Mouse (Mus musculus): Measurements from ENCODE around the gene Lrrfip2. TPM values are rescaled to one million over a fixed set of nuclear protein-coding genes. Genes with fewer than 3 reads are reported as not detected.

Lrrfip2 gene
- polyA plus RNA-seq, 1 experiment from 2014 or later = 41.8 TPM

DNA sequence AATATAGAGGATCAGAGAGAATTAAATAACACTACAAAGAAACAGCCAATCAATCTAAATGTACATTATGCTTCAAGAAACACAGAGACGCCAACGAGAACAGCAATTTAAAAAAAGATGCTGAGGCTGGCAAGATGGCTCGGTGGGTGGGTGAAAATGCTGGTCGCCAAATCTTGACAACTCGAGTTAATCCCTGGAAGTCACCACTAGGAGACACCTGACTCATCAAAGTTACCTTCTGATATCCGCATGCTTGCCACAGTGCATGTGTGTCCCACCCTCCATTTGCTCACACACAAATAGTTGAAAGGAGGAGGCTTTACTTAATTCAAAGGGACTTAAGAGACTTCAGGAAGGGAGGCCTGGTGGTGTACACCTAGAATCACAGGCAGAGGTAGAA is 128.2 kb downstream of the Lrrfip2 start:
- Histone ChIP-seq H3K36me3 (peaks cover 39% of the 10 kb centered on the region), H3K27ac (replicated peaks) (no peak overlapping the region), H3K9ac (replicated peaks) (no peak overlapping the region), H3K27me3 (no peaks in the 10 kb centered on the region), H3K9me3 (no peaks in the 10 kb centered on the region), H3K4me3 (no peak overlapping the region), H3K4me2 (replicated peaks) (no peak overlapping the region), H3K4me1 (no peaks in the 10 kb centered on the region)
- 76% methylated on average over 6 of the region's 6 CpGs for WGBS
- ATAC-seq (replicated peaks) = no peak

DNA sequence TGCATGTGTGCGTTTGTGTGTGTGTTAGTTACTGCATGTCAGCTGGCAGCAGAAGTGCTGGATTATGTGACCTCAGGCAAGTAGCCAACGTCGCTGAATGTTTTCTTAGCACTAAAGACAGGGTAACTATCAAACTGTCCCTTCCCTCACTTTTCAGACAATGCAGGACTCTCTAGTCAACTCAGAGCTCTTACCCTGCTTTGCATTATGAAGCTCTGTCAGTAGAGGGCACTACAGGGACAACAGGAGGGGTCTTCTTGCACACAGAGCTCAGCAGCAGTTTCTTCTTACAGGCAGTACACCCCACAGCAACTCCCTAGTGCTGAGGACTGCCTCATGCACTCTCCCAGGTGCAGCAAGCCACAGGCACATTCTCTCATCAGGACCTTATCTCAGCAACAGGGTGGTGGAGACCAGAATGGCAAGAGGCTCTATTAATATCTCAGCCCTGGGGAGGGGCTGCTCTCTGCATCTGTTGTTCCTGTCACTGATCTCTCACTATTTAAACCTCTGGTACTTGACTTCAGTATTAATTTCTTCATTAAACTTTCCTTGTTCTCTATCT is 130.4 kb downstream of the Lrrfip2 start:
- Histone ChIP-seq H3K9ac (replicated peaks) (no peak overlapping the region), H3K4me2 (replicated peaks) (no peak overlapping the region), H3K4me1 (no peaks in the 10 kb centered on the region), H3K9me3 (no peaks in the 10 kb centered on the region), H3K4me3 (no peak overlapping the region), H3K27me3 (no peaks in the 10 kb centered on the region), H3K27ac (replicated peaks) (no peak overlapping the region), H3K36me3 (peaks cover 41% of the 10 kb centered on the region)
- no peak for ATAC-seq (replicated peaks)
- WGBS = 87% methylated on average over 3 of the region's 3 CpGs

- Histone ChIP-seq H3K4me1 (no peaks in the 10 kb centered on the region), H3K4me3 (no peak overlapping the region), H3K27ac (replicated peaks) (no peak overlapping the region), H3K9ac (replicated peaks) (no peak overlapping the region), H3K36me3 (peaks cover 47% of the 10 kb centered on the region), H3K27me3 (no peaks in the 10 kb centered on the region), H3K4me2 (replicated peaks) (no peak overlapping the region), H3K9me3 (no peaks in the 10 kb centered on the region)
- ATAC-seq (replicated peaks) = no peak
- WGBS = 82% methylated on average over 7 of the region's 7 CpGs
These were observed 134.9 kb downstream of the Lrrfip2 start for GRCm38 (mm10) chr9:111252161-111252869.

- H3K27ac ChIP-seq (replicated peaks) = no peak overlapping the region
- no peak overlapping the region for H3K4me3 ChIP-seq
- no peaks in the 10 kb centered on the region for H3K4me1 ChIP-seq
- no peak overlapping the region for H3K9ac ChIP-seq (replicated peaks)
- H3K9me3 ChIP-seq = no peaks in the 10 kb centered on the region
- H3K4me2 ChIP-seq (replicated peaks) = no peak overlapping the region
- WGBS = 48% methylated on average over 1 of the region's 1 CpGs
- ATAC-seq (replicated peaks) = no peak
- H3K36me3 ChIP-seq = peaks cover 36% of the 10 kb centered on the region
- no peaks in the 10 kb centered on the region for H3K27me3 ChIP-seq
These were observed 143.1 kb downstream of the Lrrfip2 start for GRCm38 (mm10) chr9:111260360-111260985.

- no peak overlapping the region for H3K9ac ChIP-seq (replicated peaks)
- no peak for ATAC-seq (replicated peaks)
- H3K4me1 ChIP-seq = no peaks in the 10 kb centered on the region
- no peak overlapping the region for H3K4me2 ChIP-seq (replicated peaks)
- peaks cover 31% of the 10 kb centered on the region for H3K36me3 ChIP-seq
- H3K27ac ChIP-seq (replicated peaks) = no peak overlapping the region
- H3K27me3 ChIP-seq = no peaks in the 10 kb centered on the region
- no peaks in the 10 kb centered on the region for H3K9me3 ChIP-seq
- 96% methylated on average over 4 of the region's 4 CpGs for WGBS
- H3K4me3 ChIP-seq = no peak overlapping the region
These were observed 144.0 kb downstream of the Lrrfip2 start for GRCm38 (mm10) chr9:111261356-111261755.

GRCm38 (mm10) chr9:111267998-111268397 is 150.6 kb downstream of the Lrrfip2 start:
- Histone ChIP-seq H3K4me3 (no peak overlapping the region), H3K4me2 (replicated peaks) (no peak overlapping the region), H3K4me1 (peaks cover 17% of the 10 kb centered on the region), H3K27me3 (no peaks in the 10 kb centered on the region), H3K9ac (replicated peaks) (no peak overlapping the region), H3K27ac (replicated peaks) (no peak overlapping the region), H3K9me3 (no peaks in the 10 kb centered on the region), H3K36me3 (peaks cover 14% of the 10 kb centered on the region)
- 94% methylated on average over 2 of the region's 2 CpGs for WGBS
- ATAC-seq (replicated peaks) = no peak

DNA sequence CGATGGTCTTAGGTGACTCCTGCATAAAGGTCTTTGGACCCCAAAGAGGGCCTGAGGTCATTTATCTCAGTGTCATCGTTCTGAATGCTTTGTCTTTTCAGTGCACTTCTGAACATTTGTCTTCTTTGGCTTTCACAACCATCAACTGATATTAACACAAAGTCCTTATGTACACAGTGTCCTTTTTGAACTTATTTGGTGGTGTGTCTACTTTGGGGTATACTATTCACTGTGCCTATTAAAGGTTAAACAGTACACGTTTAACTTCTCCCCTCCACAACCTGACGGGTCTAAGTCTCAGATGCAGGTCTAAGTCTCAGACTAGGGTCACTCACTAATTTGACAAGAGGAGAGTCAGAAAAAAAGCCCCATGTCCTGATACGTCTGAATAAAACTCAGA is 153.2 kb downstream of the Lrrfip2 start:
- H3K36me3 ChIP-seq = peaks cover 21% of the 10 kb centered on the region; the same call in 1 of the 2 replicates
- H3K27me3 ChIP-seq = no peaks in the 10 kb centered on the region
- H3K9ac ChIP-seq (replicated peaks) = peak overlapping the region; percentile 66
- peak overlapping the region; percentile 88 for H3K4me3 ChIP-seq
- ATAC-seq (replicated peaks) = no peak
- WGBS = 15% methylated on average over 5 of the region's 5 CpGs
- H3K27ac ChIP-seq (replicated peaks) = peak overlapping the region; percentile 96
- peaks cover 43% of the 10 kb centered on the region for H3K4me1 ChIP-seq
- peak overlapping the region; percentile 57 for H3K4me2 ChIP-seq (replicated peaks)
- H3K9me3 ChIP-seq = no peaks in the 10 kb centered on the region

- H3K27me3 ChIP-seq = no peaks in the 10 kb centered on the region
- 0% methylated on average over 32 of the region's 32 CpGs for WGBS
- no peaks in the 10 kb centered on the region for H3K9me3 ChIP-seq
- H3K4me1 ChIP-seq = peaks cover 47% of the 10 kb centered on the region
- peak overlapping the region; percentile 57 for H3K4me2 ChIP-seq (replicated peaks)
- peaks cover 23% of the 10 kb centered on the region; the same call in 1 of the 2 replicates for H3K36me3 ChIP-seq
- H3K27ac ChIP-seq (replicated peaks) = peak overlapping the region; percentile 96
- peak; percentile 79 for ATAC-seq (replicated peaks)
- H3K4me3 ChIP-seq = peak overlapping the region; percentile 88
- peak overlapping the region; percentile 66 for H3K9ac ChIP-seq (replicated peaks)
These were observed 153.7 kb downstream of the Lrrfip2 start for GRCm38 (mm10) chr9:111271056-111271433.

- WGBS = under 1% methylated on average over 64 of the region's 64 CpGs
- H3K4me3 ChIP-seq = peak within 1 kb of the TSS; percentile 88
These were observed 154.2 kb downstream of the Lrrfip2 start, which contains the start of the genes Mlh1 and Epm2aip1 for GRCm38 (mm10) chr9:111271434-111272160. Gene Mlh1, minus strand, starts transcription at chr9:111271791. Gene Epm2aip1, plus strand, starts transcription at chr9:111271929.

DNA sequence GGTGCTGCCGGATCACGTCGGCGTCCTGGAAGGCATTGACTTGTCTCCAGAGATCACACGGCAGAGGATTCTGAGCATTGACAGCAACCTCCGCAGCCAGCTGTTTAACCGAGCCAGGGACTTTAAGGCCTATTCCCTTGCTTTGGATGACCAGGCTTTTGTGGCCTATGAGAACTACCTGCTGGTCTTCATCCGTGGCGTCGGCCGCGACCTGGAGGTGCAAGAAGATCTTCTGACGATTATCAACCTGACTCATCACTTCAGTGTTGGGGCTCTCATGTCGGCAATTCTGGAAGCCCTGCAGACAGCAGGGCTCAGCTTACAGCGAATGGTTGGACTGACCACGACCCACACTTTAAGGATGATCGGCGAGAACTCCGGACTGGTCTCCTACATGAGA is 155.0 kb downstream of the Lrrfip2 start:
- Histone ChIP-seq H3K4me3 (peak overlapping the region; percentile 88), H3K4me1 (peaks cover 59% of the 10 kb centered on the region), H3K27me3 (no peaks in the 10 kb centered on the region), H3K36me3 (peaks cover 28% of the 10 kb centered on the region), H3K9me3 (no peaks in the 10 kb centered on the region), H3K27ac (replicated peaks) (peak overlapping the region; percentile 96), H3K4me2 (replicated peaks) (peak overlapping the region; percentile 82), H3K9ac (replicated peaks) (peak overlapping the region; percentile 92)
- no peak for ATAC-seq (replicated peaks)
- WGBS = 13% methylated on average over 19 of the region's 19 CpGs

More at GRCm38 (mm10) chr9:111271434-111272160, 154.2 kb downstream of the Lrrfip2 start, which contains the start of the genes Mlh1 and Epm2aip1:
- Histone ChIP-seq H3K4me2 (replicated peaks) (peak within 1 kb of the TSS; percentile 82), H3K9ac (replicated peaks) (peak within 1 kb of the TSS; percentile 92), H3K27me3 (no peaks in the 10 kb centered on the region), H3K36me3 (peaks cover 27% of the 10 kb centered on the region), H3K27ac (replicated peaks) (peak within 1 kb of the TSS; percentile 96), H3K9me3 (no peaks in the 10 kb centered on the region), H3K4me1 (peaks cover 53% of the 10 kb centered on the region)
- peak; percentile 100 for ATAC-seq (replicated peaks)

DNA sequence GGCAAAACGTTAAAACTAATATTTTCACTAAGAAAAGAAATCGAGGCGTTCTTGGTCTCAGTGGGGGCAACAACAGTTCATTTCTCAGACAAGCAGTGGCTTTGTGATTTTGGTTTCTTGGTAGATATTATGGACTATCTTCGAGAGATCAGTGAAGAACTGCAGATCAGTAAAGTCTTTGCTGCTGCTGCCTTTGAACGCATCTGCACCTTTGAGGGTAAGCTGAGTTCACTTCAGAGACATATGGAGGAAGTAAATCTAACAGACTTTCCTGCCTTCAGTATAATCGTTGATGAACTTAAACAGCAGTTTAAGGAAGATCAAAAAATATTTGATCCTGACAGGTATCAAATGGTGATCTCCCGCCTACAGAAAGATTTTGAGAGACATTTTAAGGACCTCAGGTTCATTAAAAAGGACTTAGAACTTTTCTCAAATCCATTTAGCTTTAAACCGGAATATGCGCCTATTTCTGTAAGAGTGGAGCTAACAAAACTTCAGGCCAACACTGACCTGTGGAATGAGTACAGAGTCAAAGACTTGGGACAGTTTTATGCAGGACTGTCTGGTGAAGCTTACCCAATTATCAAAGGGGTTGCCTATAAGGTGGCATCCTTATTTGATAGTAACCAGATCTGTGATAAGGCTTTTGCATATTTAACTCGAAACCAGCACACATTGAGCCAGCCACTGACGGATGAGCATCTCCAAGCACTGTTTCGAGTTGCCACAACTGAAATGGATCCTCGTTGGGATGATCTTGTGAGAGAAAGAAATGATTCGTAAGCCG is 155.8 kb downstream of the Lrrfip2 start:
- Histone ChIP-seq H3K4me2 (replicated peaks) (peak overlapping the region; percentile 82), H3K4me1 (peaks cover 63% of the 10 kb centered on the region), H3K9ac (replicated peaks) (peak overlapping the region; percentile 92), H3K27ac (replicated peaks) (no peak overlapping the region), H3K9me3 (no peaks in the 10 kb centered on the region), H3K4me3 (peak overlapping the region; percentile 88), H3K36me3 (peaks cover 32% of the 10 kb centered on the region), H3K27me3 (no peaks in the 10 kb centered on the region)
- WGBS = 78% methylated on average over 15 of the region's 15 CpGs
- no peak for ATAC-seq (replicated peaks)

All from forebrain, embryonic 15.5 days (tissue).